Mouse (Mus musculus) heart, embryonic 14.5 days (tissue): Measurements from ENCODE around the gene Hap1. TPM values are rescaled to one million over a fixed set of nuclear protein-coding genes. Genes with fewer than 3 reads are reported as not detected.
A peak's percentile ranks its signal among the peaks of the same experiment; 100 is the strongest.
"Not testable (repeated sequence)": the region's sequence is repeated elsewhere in the genome, so short reads cannot be mapped to it uniquely, and the experiment has no call there.

Source experiments
- ATAC-seq: fragments of 200-750 bp; cut with Nextera tagmentation; 2 replicates; pipeline ENCODE4 v1.8.0; 2017; ENCODE audit warnings: low read depth, moderate TSS enrichment; ENCODE audit not compliant: insufficient number of reproducible peaks, insufficient read depth, low FRiP score
- H3K27ac ChIP-seq, 2 experiments: fragments of 200-500 bp in 1 of 2; fragments of 300-500 bp in 1 of 2; sonication (generic) in 1 of 2; replicated peaks in 1 of 2; 2 replicates each; pipeline ENCODE4 v1.5.1; 2012 to 2014; ENCODE audit warnings: low read depth in 2 of 2, low read length in 2 of 2, control low read depth in 1 of 2, mild to moderate bottlenecking in 1 of 2, mixed read lengths in 1 of 2; ENCODE audit not compliant: control insufficient read depth in 1 of 2, insufficient read depth in 1 of 2
- H3K27me3 ChIP-seq: fragments of 300-500 bp; sonication (generic); 2 replicates; pipeline ENCODE4 v1.6.1; 2014; ENCODE audit warnings: mild to moderate bottlenecking, low read length, control low read depth; ENCODE audit not compliant: control insufficient read depth, insufficient read depth
- H3K36me3 ChIP-seq: fragments of 300-500 bp; sonication (generic); 2 replicates; pipeline ENCODE4 v1.6.1; 2014; ENCODE audit warnings: mild to moderate bottlenecking, control low read depth, low read length, mixed read lengths; ENCODE audit not compliant: control insufficient read depth, insufficient read depth
- H3K4me1 ChIP-seq, 2 experiments: fragments of 200-500 bp in 1 of 2; fragments of 300-500 bp in 1 of 2; sonication (generic) in 1 of 2; 2 replicates each; pipeline ENCODE4 v1.6.1; 2012 to 2014; ENCODE audit warnings: low read length in 2 of 2, control low read depth in 1 of 2, mixed read lengths in 1 of 2; ENCODE audit not compliant: control insufficient read depth in 2 of 2, insufficient read depth in 2 of 2
- H3K4me2 ChIP-seq: fragments of 300-500 bp; sonication (generic); 2 replicates; pipeline ENCODE4 v1.6.1; 2014; ENCODE audit warnings: mild to moderate bottlenecking, low read length
- H3K4me3 ChIP-seq, 2 experiments: fragments of 200-500 bp in 1 of 2; fragments of 300-500 bp in 1 of 2; sonication (generic) in 1 of 2; 2 replicates each; pipeline ENCODE4 v1.5.1; 2012 to 2014; ENCODE audit warnings: low read length in 2 of 2, mild to moderate bottlenecking in 2 of 2, control low read depth in 1 of 2, low read depth in 1 of 2, moderate library complexity in 1 of 2; ENCODE audit not compliant: control insufficient read depth in 1 of 2, insufficient read depth in 1 of 2
- H3K9ac ChIP-seq: fragments of 300-500 bp; sonication (generic); 2 replicates; pipeline ENCODE4 v1.6.1; 2014; ENCODE audit warnings: mild to moderate bottlenecking, low read length
- H3K9me3 ChIP-seq: fragments of 300-500 bp; sonication (generic); 2 replicates; pipeline ENCODE4 v1.6.1; 2016; ENCODE audit warnings: low read length, control low read depth; ENCODE audit not compliant: control insufficient read depth
- WGBS: fragments of 180-500 bp; shearing (Covaris S2); extraction: QIAGEN DNeasy Blood & Tissue Kit; methylation state at CpG from one replicate; pipeline ENCODE4 v1.1.7; 2014; 5-methylcytosine and 5-hydroxymethylcytosine counted together
- polyA plus RNA-seq: library from polyadenylated mRNA; unstranded; fragments of >200 nt; fragmentation: Nextera tagmentation; extraction: Ambion mirVana; gene quantifications from 2 replicates; pipeline ENCODE4 v1.2.1, GENCODE M21; 2014

Hap1 gene
- polyA plus RNA-seq, 1 experiment from 2014 or later, result 4.3 TPM

DNA sequence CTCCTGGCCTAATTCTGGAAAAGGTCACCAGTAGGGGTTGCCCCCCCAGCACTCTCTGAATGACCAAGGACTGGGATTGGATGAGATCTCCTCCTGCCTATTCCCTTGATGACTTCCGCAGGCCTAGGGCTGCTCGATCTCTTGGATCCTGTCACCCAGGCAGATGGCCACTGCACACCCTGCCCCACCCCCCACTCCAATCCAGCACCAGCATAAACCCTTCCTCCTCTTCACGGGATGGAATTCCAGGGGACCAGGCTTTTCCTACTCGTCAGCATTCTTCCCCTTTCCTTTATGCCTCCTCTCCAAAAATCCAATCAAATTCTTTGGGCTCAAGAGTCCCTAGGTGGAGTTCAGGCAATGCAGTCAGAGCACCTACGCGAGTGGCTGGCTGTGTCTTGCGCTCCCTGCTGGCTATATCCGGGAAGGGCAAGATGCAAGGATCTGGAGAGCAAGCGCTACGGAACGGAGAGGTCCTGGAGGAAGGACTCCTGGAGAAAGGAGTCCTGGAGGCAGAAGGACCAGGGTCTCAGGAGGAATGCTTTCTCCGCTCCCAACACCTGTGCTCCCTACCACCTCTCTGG, 7.1 kb upstream of the Hap1 start:
- Histone ChIP-seq H3K4me1 (no peaks in the 10 kb centered on the region; a peak in 1 of 4 replicates), H3K27ac (no peak overlapping the region), H3K36me3 (0 out of 2 replicates have a peak, but pooled peaks cover 2% of the 10 kb centered on the region), H3K4me3 (no peak overlapping the region), H3K27me3 (peaks cover 14% of the 10 kb centered on the region), H3K9ac (no peak overlapping the region), H3K9me3 (no peaks in the 10 kb centered on the region), H3K4me2 (no peak overlapping the region)
- no peak for ATAC-seq
- 16% methylated on average over 12 of the region's 12 CpGs for WGBS

DNA sequence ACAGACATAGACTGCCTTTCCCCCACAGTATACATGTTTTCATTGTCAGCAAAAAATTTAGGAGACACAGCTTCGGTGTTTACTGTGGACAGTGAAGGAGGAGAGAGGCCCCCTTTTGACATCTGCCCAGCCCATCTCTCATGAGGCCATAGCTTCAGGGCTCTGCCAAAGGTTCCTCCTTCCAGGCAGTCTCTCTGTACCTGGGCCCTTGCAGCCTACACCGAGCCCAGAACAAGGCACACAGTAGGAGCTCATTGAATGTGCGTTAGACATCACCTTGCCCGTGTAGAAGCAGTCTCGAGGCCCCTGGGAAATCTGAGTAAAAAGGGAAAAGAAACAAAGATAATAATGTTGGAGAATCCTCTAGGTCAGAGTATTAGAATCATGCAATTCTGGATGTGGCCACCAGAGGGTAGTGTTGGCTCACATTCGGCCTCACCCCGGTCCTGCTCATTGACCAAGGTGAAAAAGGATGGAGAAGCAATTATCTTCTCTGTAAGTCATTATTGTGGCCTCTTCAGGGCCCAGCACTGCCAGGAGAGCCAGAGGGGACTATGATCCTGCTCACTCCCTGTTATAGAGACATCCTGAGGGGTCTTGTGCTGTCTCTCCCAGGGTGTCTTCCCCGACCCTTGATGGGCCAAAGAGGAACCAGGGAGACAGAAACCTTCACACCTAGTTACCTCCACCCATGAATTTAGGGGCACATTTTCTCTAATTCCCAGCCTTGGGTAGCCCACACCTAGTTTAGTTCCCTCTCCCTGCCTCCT, 6.5 kb upstream of the Hap1 start:
- Histone ChIP-seq H3K9me3 (no peaks in the 10 kb centered on the region), H3K4me1 (no peaks in the 10 kb centered on the region; a peak in 1 of 4 replicates), H3K27me3 (peaks cover 17% of the 10 kb centered on the region), H3K4me2 (no peak overlapping the region), H3K27ac (no peak overlapping the region), H3K36me3 (no peaks in the 10 kb centered on the region), H3K9ac (no peak overlapping the region), H3K4me3 (no peak overlapping the region)
- 0 out of 2 replicates have a peak, but pooled peaks have one; percentile 16 for ATAC-seq
- 14% methylated on average over 8 of the region's 8 CpGs for WGBS

DNA sequence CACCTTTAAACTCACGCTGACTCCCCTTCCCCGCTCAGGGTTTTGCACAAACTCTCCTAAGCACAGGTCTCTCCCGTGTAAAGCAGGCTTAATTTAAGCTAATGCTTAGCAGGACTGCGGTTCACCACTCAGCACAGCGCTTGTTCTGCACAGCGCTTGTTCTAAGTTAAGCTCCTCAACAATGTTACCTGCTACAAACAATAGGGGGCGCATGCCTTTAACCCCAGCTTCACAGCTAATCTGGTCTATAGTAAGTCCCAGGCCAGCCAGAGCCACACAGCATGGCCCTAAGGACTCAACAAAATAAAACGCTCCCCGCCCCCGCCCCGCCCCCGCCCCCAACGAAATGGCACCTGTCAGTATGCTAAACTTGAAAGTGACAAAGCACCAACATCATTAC, 5.1 kb upstream of the Hap1 start:
- not testable (repeated sequence) for H3K4me1 ChIP-seq, H3K9me3 ChIP-seq, H3K9ac ChIP-seq, H3K4me2 ChIP-seq, ATAC-seq, H3K36me3 ChIP-seq, H3K27ac ChIP-seq, H3K4me3 ChIP-seq
- peaks cover 28% of the 10 kb centered on the region for H3K27me3 ChIP-seq
- no CpG with 5 or more reads among the region's 13 CpGs for WGBS

DNA sequence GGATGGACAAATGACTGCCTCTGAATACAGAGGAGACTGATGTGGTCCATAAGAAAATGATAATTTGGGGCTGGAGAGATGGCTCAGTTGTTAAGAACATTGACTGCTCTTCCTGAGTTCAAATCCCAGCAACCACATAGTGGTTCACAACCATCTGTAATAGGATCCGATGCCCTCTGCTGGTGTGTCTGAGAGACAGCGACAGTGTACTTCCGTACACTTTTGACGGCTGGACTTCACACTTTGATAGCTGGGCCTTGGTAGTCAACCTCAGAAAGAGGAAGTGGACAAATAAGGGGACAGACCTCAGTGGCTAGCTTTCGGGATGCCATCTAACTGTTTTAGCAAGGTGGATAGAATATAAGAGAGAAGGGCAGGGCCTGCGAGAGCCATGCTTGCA, 4.2 kb upstream of the Hap1 start:
- H3K4me1 ChIP-seq, result peaks cover 0 to 3% of the 10 kb centered on the region in 2 experiments; a peak in 1 of 4 replicates
- ATAC-seq, result no peak
- no peaks in the 10 kb centered on the region for H3K9me3 ChIP-seq
- no peak overlapping the region for H3K4me3 ChIP-seq
- no peak overlapping the region for H3K27ac ChIP-seq
- no peak overlapping the region for H3K4me2 ChIP-seq
- no peaks in the 10 kb centered on the region for H3K36me3 ChIP-seq
- 74% methylated on average over 6 of the region's 6 CpGs for WGBS
- no peak overlapping the region for H3K9ac ChIP-seq
- H3K27me3 ChIP-seq, result peaks cover 34% of the 10 kb centered on the region

DNA sequence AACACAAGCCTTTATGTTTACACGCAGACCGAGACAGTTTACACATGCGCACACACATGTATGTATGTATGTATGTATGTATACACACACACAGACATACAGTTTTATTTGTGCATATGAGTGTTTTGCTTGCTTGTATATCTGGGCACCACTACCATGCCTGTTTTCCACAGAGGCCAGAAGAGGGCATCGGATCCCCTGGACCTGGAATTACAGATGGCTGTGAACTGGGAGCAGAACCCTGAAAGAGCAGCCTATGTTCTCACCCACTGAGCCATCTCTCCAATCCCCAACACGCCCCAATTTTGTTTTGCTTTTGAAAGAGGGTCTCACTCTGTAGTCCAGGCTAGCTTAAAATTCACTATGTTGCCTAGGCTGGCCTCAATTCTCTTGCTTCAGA, 1.5 kb upstream of the Hap1 start:
- ATAC-seq, result no peak
- WGBS, result 57% methylated on average over 5 of the region's 5 CpGs

DNA sequence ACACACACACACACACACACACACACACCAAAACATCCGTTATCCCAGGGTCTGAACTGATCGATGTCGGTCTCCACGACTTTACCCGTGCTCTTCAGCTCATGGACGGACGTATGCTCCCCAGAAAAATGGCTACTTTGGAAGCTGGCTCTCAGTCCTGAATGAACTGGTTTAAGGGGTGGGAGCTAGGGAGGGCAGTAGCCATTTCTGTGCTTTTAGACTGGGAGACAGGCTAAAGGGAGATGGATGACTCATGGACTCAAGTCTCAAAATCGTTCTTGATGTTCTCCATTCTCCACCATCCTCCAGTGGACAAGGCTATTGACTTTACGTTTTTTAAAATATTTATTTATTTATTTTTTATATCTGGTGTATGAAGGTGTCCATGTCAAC, 887 bp upstream of the Hap1 start:
- H3K9me3 ChIP-seq, result no peaks in the 10 kb centered on the region
- ATAC-seq, result no peak
- peaks cover 58% of the 10 kb centered on the region for H3K27me3 ChIP-seq
- WGBS, result 23% methylated on average over 9 of the region's 9 CpGs
- H3K36me3 ChIP-seq, result no peaks in the 10 kb centered on the region
- H3K4me2 ChIP-seq, result peak overlapping the region; percentile 100
- H3K9ac ChIP-seq, result peak overlapping the region; percentile 76
- no peak overlapping the region for H3K27ac ChIP-seq
- peak overlapping the region; percentile 69 to 71 for H3K4me3 ChIP-seq
- peaks cover 3 to 5% of the 10 kb centered on the region in 2 experiments; a peak in 1 of 4 replicates for H3K4me1 ChIP-seq

More for the DNA sequence above, 1.5 kb upstream of the Hap1 start:
- Histone ChIP-seq H3K9ac (no peak overlapping the region), H3K4me2 (no peak overlapping the region), H3K27ac (no peak overlapping the region), H3K27me3 (peaks cover 58% of the 10 kb centered on the region), H3K9me3 (no peaks in the 10 kb centered on the region), H3K4me1 (peaks cover 0 to 3% of the 10 kb centered on the region in 2 experiments; a peak in 1 of 4 replicates), H3K36me3 (no peaks in the 10 kb centered on the region), H3K4me3 (no peak overlapping the region)

DNA sequence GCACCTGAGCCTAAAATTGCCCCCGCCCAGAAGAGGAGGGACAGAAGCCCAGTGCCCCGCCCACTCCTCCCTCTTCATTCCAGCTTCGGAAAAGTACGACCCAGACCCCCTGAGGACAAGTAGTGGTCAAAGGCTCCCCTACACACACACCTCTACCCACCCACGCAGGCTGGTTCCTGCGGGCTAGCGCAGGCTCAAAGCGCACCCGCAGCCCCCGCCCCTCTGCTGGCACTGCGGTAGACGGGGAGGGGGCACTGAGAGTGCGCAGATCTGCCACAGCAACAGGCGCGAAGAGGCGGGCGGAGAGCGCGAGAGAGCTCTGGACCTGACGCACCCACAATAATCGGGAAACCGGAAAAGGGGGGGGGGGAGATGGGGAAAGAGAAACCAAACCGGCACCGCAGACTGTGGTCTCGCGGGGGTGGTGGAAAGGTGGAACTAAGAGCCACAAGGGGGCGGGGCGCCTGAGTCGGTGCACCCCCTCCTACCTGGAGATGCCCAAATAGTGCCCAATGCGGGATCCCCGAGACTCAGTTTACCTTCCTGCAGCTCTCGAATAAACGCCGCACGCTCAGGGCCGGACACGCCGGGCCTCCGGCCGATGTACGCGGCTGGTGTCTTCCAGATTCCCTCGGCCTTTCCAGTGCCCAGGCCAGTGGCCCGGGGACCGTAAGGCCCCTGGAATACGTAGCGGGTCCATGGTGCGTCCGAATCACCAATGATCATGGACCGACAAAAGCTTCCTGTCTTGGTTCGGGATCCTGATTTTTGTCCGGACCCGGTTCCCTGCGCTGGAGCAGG, 577 bp downstream of the Hap1 start:
- WGBS, result under 1% methylated on average over 54 of the region's 54 CpGs
- peak overlapping the region; percentile 100 for H3K4me2 ChIP-seq
- H3K27ac ChIP-seq, result no peak overlapping the region
- H3K9ac ChIP-seq, result peak overlapping the region; percentile 76
- peak; percentile 32 for ATAC-seq
- peak overlapping the region; percentile 69 to 71 for H3K4me3 ChIP-seq
- peaks cover 3 to 6% of the 10 kb centered on the region in 2 experiments; a peak in 1 of 4 replicates for H3K4me1 ChIP-seq
- peaks cover 55% of the 10 kb centered on the region for H3K27me3 ChIP-seq
- no peaks in the 10 kb centered on the region for H3K36me3 ChIP-seq
- H3K9me3 ChIP-seq, result no peaks in the 10 kb centered on the region
